Comparison of ENCODE assay signal across 18 mouse cellular contexts in the genomic region with DNA sequence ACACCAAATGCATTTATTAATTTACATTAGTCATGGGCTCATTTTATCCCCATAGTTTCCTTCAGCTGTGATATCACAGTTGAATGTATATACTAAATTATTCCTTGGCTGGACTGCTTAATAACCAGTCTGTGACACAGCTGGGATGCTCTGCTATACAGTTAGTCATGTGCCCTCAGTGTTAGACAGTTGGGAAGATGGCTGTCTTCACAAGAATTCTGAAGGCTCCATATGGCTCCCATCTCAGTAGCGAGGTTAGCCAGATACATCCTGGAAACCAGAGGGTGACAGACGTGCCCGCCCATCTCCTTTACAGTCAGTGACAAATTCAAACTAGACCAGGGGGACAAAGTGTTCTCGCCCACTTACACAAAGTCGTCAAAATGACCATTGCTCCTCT.
"Had no signal": no experiment of that assay in that cellular context is flagged by ENCODE, and none has a peak within 500 bp of the region (broad histone marks: within the 10 kb centered on the region; RNA-seq: fewer than 3 reads in every experiment).

No protein-coding gene starts in this region.

- H3K4me1 ChIP-seq: kidney, embryonic 15.5 days; liver, embryonic 13.5 days had no signal

- DNase-seq: kidney, postnatal 10 days; kidney, postnatal 36 days; layer of hippocampus, postnatal 36 days; liver, embryonic 13.5 days; lung, adult 2 months; lung, postnatal 14 days; lung, postnatal 4 days; midbrain, embryonic 14.5 days; right cerebral cortex, adult 18-20 months; right cerebral cortex, postnatal 14 days; right cerebral cortex, postnatal 4 days; thymus, adult 2 months; thymus, postnatal 14 days; thymus, postnatal 4 days had no signal

- H3K36me3 ChIP-seq: kidney, embryonic 15.5 days; liver, embryonic 13.5 days had no signal

- H3K27me3 ChIP-seq: kidney, embryonic 15.5 days; liver, embryonic 13.5 days had no signal

- H3K4me2 ChIP-seq: kidney, embryonic 15.5 days; liver, embryonic 13.5 days; midbrain, embryonic 11.5 days had no signal

- H3K9ac ChIP-seq: kidney, embryonic 15.5 days; liver, embryonic 13.5 days had no signal

- H3K27ac ChIP-seq: kidney, embryonic 15.5 days; left cerebral cortex, adult 2 months; liver, embryonic 13.5 days; stomach, postnatal 0 days had no signal

- H3K4me3 ChIP-seq: kidney, embryonic 15.5 days; left cerebral cortex, adult 2 months; liver, embryonic 13.5 days had no signal

- H3K9me3 ChIP-seq: kidney, embryonic 15.5 days; liver, embryonic 13.5 days had no signal
